Mouse (Mus musculus) megakaryocyte, embryonic 14.5 days (primary cell): ENCODE measurements around the gene Cops9.

ENCODE experiments used
- FLI1 ChIP-seq: IDR thresholded peaks from 2 replicates; pipeline ENCODE4 v1.6.1; 2012; ENCODE audit warnings: low read length, inconsistent platforms, mixed read lengths
- GATA1 ChIP-seq: IDR thresholded peaks from 3 replicates; pipeline ENCODE4 v1.6.1; 2012; ENCODE audit warnings: mixed read lengths, low read length, inconsistent platforms, borderline replicate concordance

GRCm38 (mm10) chr1:92613175-92613574 is 28.6 kb downstream of the Cops9 start:
- TF ChIP-seq GATA1 (no peak), FLI1 (no peak)
